Mouse (Mus musculus): ENCODE measurements around the gene Rbm46. TPM values are rescaled to one million over a fixed set of nuclear protein-coding genes. Genes with fewer than 3 reads are reported as not detected.

The Rbm46 gene
- polyA plus RNA-seq, 1 experiment from 2014 or later, result 1.6 TPM

DNA sequence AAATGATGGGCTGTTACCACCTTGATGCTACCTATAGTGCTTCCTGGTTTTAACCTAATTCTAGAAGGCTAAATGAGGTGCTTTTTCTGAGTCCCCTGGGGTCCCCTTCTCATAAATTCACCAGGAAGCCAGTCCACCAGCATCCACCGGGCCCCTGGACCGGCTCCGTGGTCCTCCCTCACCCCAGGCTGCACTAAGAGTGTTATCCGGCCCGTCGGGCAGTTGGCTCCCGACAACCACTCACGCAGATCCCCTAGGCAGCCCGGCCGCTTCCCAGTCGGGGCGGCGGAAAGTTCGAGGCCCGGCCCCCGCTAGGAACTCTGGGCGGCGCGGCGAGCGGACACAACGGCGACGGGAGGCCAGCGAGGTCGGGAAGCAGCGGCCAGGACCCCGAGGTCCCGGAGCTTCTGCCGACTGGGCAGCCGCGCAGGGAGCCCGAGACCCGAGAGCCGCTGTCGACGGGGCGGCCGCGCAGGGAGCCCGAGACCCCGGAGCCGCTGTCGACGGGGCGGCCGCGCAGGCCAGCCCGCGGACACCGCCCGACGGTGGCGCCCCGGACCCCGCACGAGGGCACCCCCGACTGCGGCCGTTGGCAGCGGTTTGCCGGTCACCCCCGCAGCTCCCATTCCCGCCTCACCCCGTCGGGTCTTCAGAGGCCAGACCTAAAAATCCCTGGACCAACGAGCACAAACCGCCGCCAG, 462 bp downstream of the Rbm46 start:
- Histone ChIP-seq H3K27ac (no peak overlapping the region), H3K36me3 (replicated peaks; ENCODE audit: control insufficient read depth, insufficient read depth) (no peaks in the 10 kb centered on the region), H3K4me2 (replicated peaks) (peak overlapping the region; percentile 59), H3K4me1 (replicated peaks; ENCODE audit: control insufficient read depth, insufficient read depth, low read length) (0 out of 2 replicates have a peak, but pooled peaks cover 6% of the 10 kb centered on the region), H3K4me3 (replicated peaks; ENCODE audit: low read length) (peak overlapping the region; percentile 40), H3K27me3 (ENCODE audit: control insufficient read depth, insufficient read depth, low read length) (peaks cover 25% of the 10 kb centered on the region), H3K9ac (no peak overlapping the region), H3K9me3 (ENCODE audit: control insufficient read depth, low read length) (no peaks in the 10 kb centered on the region)
- DNase-seq (ENCODE audit: low spot score), result no peak
- ATAC-seq (ENCODE audit: low FRiP score), result peak; percentile 53
- 23% methylated on average over 58 of the region's 69 CpGs for WGBS

- no peaks in the 10 kb centered on the region for H3K27me3 ChIP-seq (ENCODE audit: control insufficient read depth, insufficient read depth, low read length)
- H3K4me3 ChIP-seq (replicated peaks; ENCODE audit: low read length), result no peak overlapping the region
- 24% methylated on average over 4 of the region's 4 CpGs for WGBS
- no peak overlapping the region for H3K4me2 ChIP-seq (replicated peaks)
- H3K9ac ChIP-seq, result no peak overlapping the region
- DNase-seq (ENCODE audit: low spot score), result peak; percentile 84
- ATAC-seq (ENCODE audit: low FRiP score), result peak; percentile 24; the same call in 1 of the 2 replicates
- H3K27ac ChIP-seq, result no peak overlapping the region
- H3K4me1 ChIP-seq (replicated peaks; ENCODE audit: control insufficient read depth, insufficient read depth, low read length), result no peaks in the 10 kb centered on the region
- H3K36me3 ChIP-seq (replicated peaks; ENCODE audit: control insufficient read depth, insufficient read depth), result no peaks in the 10 kb centered on the region
- H3K9me3 ChIP-seq (ENCODE audit: control insufficient read depth, low read length), result no peaks in the 10 kb centered on the region
These were observed 18.7 kb downstream of the Rbm46 start for GRCm38 (mm10) chr3:82857414-82858077.

DNA sequence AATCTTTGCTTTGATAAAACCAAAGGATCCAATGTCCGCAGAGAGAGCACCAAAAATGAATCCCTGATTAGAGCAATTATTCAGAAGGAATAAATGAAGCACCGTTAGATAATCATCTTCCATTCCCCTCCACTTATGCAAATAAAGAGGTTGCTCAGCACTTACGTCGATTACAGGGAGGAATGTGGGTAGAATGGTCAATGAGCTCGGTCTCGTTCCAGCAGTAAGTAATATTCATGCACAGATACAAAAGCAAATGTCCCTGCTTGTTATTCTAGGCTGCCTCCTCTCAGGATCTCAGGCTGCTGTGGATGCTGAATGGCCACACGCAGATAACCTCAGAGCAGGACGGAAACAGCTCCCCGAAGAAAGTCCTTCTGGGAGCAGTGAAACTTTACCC, 51.1 kb downstream of the Rbm46 start:
- Histone ChIP-seq H3K4me2 (replicated peaks) (no peak overlapping the region), H3K9ac (no peak overlapping the region), H3K36me3 (replicated peaks; ENCODE audit: control insufficient read depth, insufficient read depth) (no peaks in the 10 kb centered on the region), H3K27ac (no peak overlapping the region), H3K4me3 (replicated peaks; ENCODE audit: low read length) (no peak overlapping the region), H3K9me3 (ENCODE audit: control insufficient read depth, low read length) (no peaks in the 10 kb centered on the region), H3K27me3 (ENCODE audit: control insufficient read depth, insufficient read depth, low read length) (no peaks in the 10 kb centered on the region), H3K4me1 (replicated peaks; ENCODE audit: control insufficient read depth, insufficient read depth, low read length) (no peaks in the 10 kb centered on the region)
- DNase-seq (ENCODE audit: low spot score), result no peak
- 65% methylated on average over 9 of the region's 9 CpGs for WGBS
- ATAC-seq (ENCODE audit: low FRiP score), result no peak

DNA sequence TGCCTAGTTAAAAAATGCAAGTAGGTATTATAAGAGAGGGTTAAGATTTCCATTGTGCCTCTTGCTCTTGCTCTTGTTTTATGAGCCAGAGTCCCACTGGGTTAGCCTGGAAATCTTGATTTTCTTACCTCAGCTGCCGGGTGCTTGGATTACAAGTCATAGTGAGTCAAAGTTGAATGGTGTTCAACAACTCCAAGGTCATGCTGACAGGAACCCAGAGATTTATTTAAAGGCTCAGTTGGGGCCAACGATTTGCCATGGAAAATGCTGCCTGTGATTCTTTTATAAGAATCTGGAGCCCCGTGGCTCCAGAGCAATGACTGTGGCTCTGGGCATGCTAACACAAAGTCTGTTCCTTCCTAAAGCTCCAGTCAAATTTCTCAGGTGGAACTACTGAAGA, 64.4 kb downstream of the Rbm46 start:
- WGBS, result 71% methylated on average over 3 of the region's 3 CpGs
- no peaks in the 10 kb centered on the region for H3K9me3 ChIP-seq (ENCODE audit: control insufficient read depth, low read length)
- no peak for ATAC-seq (ENCODE audit: low FRiP score)

GRCm38 (mm10) chr3:82810334-82811120, 65.8 kb downstream of the Rbm46 start:
- Histone ChIP-seq H3K9me3 (ENCODE audit: control insufficient read depth, low read length) (no peaks in the 10 kb centered on the region), H3K27me3 (ENCODE audit: control insufficient read depth, insufficient read depth, low read length) (no peaks in the 10 kb centered on the region), H3K4me2 (replicated peaks) (no peak overlapping the region), H3K4me3 (replicated peaks; ENCODE audit: low read length) (no peak overlapping the region), H3K9ac (no peak overlapping the region), H3K27ac (no peak overlapping the region), H3K36me3 (replicated peaks; ENCODE audit: control insufficient read depth, insufficient read depth) (no peaks in the 10 kb centered on the region), H3K4me1 (replicated peaks; ENCODE audit: control insufficient read depth, insufficient read depth, low read length) (no peaks in the 10 kb centered on the region)
- 91% methylated on average over 7 of the region's 7 CpGs for WGBS
- no peak for DNase-seq (ENCODE audit: low spot score)
- no peak for ATAC-seq (ENCODE audit: low FRiP score)

More for the DNA sequence above, 64.4 kb downstream of the Rbm46 start:
- Histone ChIP-seq H3K4me1 (replicated peaks; ENCODE audit: control insufficient read depth, insufficient read depth, low read length) (no peaks in the 10 kb centered on the region), H3K36me3 (replicated peaks; ENCODE audit: control insufficient read depth, insufficient read depth) (no peaks in the 10 kb centered on the region), H3K4me2 (replicated peaks) (no peak overlapping the region), H3K27me3 (ENCODE audit: control insufficient read depth, insufficient read depth, low read length) (no peaks in the 10 kb centered on the region), H3K9ac (no peak overlapping the region), H3K4me3 (replicated peaks; ENCODE audit: low read length) (no peak overlapping the region), H3K27ac (no peak overlapping the region)
- DNase-seq (ENCODE audit: low spot score), result no peak

GRCm38 (mm10) chr3:82809769-82810168, 66.5 kb downstream of the Rbm46 start:
- H3K4me3 ChIP-seq (replicated peaks; ENCODE audit: low read length), result no peak overlapping the region
- no peak overlapping the region for H3K4me2 ChIP-seq (replicated peaks)
- no peak overlapping the region for H3K9ac ChIP-seq
- no peak for ATAC-seq (ENCODE audit: low FRiP score)
- H3K4me1 ChIP-seq (replicated peaks; ENCODE audit: control insufficient read depth, insufficient read depth, low read length), result no peaks in the 10 kb centered on the region
- no peaks in the 10 kb centered on the region for H3K9me3 ChIP-seq (ENCODE audit: control insufficient read depth, low read length)
- DNase-seq (ENCODE audit: low spot score), result no peak
- no peaks in the 10 kb centered on the region for H3K36me3 ChIP-seq (replicated peaks; ENCODE audit: control insufficient read depth, insufficient read depth)
- no peaks in the 10 kb centered on the region for H3K27me3 ChIP-seq (ENCODE audit: control insufficient read depth, insufficient read depth, low read length)
- no peak overlapping the region for H3K27ac ChIP-seq
- WGBS, result 84% methylated on average over 7 of the region's 7 CpGs

DNA sequence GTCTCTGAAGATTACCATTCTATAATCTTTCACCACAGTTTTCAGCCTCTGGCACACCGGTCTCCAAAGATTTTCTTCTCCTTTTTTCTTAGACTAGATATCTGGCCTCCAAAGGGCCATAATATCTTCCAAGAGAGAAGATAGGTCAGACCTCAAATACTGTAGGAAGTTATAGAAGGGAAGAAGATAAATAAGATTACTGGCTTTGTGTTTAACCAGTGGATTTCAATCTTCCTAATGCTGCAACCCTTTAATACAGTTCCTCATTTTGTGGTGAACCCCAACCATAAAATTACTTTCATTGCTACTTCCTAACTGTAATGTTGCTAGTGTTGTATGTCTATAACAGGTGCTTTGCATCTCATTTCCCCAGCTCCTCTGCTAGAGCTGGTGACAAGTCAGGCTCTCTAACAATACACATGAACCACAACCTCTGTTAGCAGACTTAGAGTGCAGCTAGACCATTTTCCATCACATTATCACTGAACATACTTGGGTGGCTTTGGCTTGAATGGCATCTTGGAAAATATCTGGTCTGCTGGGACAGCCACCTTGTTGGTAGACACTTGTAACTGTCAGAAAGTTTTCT, 67.9 kb downstream of the Rbm46 start:
- no peaks in the 10 kb centered on the region for H3K9me3 ChIP-seq (ENCODE audit: control insufficient read depth, low read length)
- no peak overlapping the region for H3K4me2 ChIP-seq (replicated peaks)
- no peaks in the 10 kb centered on the region for H3K27me3 ChIP-seq (ENCODE audit: control insufficient read depth, insufficient read depth, low read length)
- no peaks in the 10 kb centered on the region for H3K4me1 ChIP-seq (replicated peaks; ENCODE audit: control insufficient read depth, insufficient read depth, low read length)
- H3K4me3 ChIP-seq (replicated peaks; ENCODE audit: low read length), result no peak overlapping the region
- no peak overlapping the region for H3K9ac ChIP-seq
- no peak for DNase-seq (ENCODE audit: low spot score)
- H3K27ac ChIP-seq, result no peak overlapping the region
- no peaks in the 10 kb centered on the region for H3K36me3 ChIP-seq (replicated peaks; ENCODE audit: control insufficient read depth, insufficient read depth)
- no peak for ATAC-seq (ENCODE audit: low FRiP score)
- WGBS, result 97% methylated on average over 1 of the region's 1 CpGs

- Histone ChIP-seq H3K4me3 (replicated peaks; ENCODE audit: low read length) (no peak overlapping the region), H3K9me3 (ENCODE audit: control insufficient read depth, low read length) (no peaks in the 10 kb centered on the region), H3K27me3 (ENCODE audit: control insufficient read depth, insufficient read depth, low read length) (no peaks in the 10 kb centered on the region), H3K36me3 (replicated peaks; ENCODE audit: control insufficient read depth, insufficient read depth) (no peaks in the 10 kb centered on the region), H3K9ac (no peak overlapping the region), H3K27ac (no peak overlapping the region), H3K4me1 (replicated peaks; ENCODE audit: control insufficient read depth, insufficient read depth, low read length) (no peaks in the 10 kb centered on the region), H3K4me2 (replicated peaks) (no peak overlapping the region)
- 79% methylated on average over 7 of the region's 7 CpGs for WGBS
- ATAC-seq (ENCODE audit: low FRiP score), result no peak
- DNase-seq (ENCODE audit: low spot score), result no peak
These were observed 71.0 kb downstream of the Rbm46 start for GRCm38 (mm10) chr3:82805291-82805690.

- no peaks in the 10 kb centered on the region for H3K27me3 ChIP-seq (ENCODE audit: control insufficient read depth, insufficient read depth, low read length)
- H3K9ac ChIP-seq, result no peak overlapping the region
- H3K4me2 ChIP-seq (replicated peaks), result no peak overlapping the region
- no peaks in the 10 kb centered on the region for H3K4me1 ChIP-seq (replicated peaks; ENCODE audit: control insufficient read depth, insufficient read depth, low read length)
- no peak overlapping the region for H3K4me3 ChIP-seq (replicated peaks; ENCODE audit: low read length)
- no peak overlapping the region for H3K27ac ChIP-seq
- H3K9me3 ChIP-seq (ENCODE audit: control insufficient read depth, low read length), result no peaks in the 10 kb centered on the region
- ATAC-seq (ENCODE audit: low FRiP score) (no peak), DNase-seq (ENCODE audit: low spot score) (no peak)
- H3K36me3 ChIP-seq (replicated peaks; ENCODE audit: control insufficient read depth, insufficient read depth), result no peaks in the 10 kb centered on the region
- 92% methylated on average over 3 of the region's 3 CpGs for WGBS
These were observed 75.8 kb downstream of the Rbm46 start for GRCm38 (mm10) chr3:82800470-82800843.

All from hindbrain, embryonic 14.5 days (tissue).